Mouse (Mus musculus) heart, embryonic 15.5 days (tissue): ENCODE data around the gene Ppp1r15a. TPM values are rescaled to one million over a fixed set of nuclear protein-coding genes. Genes with fewer than 3 reads are reported as not detected.
A peak's percentile ranks its signal among the peaks of the same experiment; 100 is the strongest.

Source experiments
- ATAC-seq: fragments of 200-750 bp; cut with Nextera tagmentation; replicated peaks from 2 replicates; pipeline ENCODE4 v1.8.0; 2017; ENCODE audit warnings: low read depth, moderate TSS enrichment; ENCODE audit not compliant: insufficient number of reproducible peaks, insufficient read depth, low FRiP score
- H3K27ac ChIP-seq: fragments of 300-500 bp; sonication (generic); 2 replicates; pipeline ENCODE4 v1.5.1; 2015; ENCODE audit warnings: mild to moderate bottlenecking, inconsistent platforms
- H3K27me3 ChIP-seq: fragments of 300-500 bp; sonication (generic); 2 replicates; pipeline ENCODE4 v1.6.1; 2015; ENCODE audit warnings: inconsistent platforms
- H3K36me3 ChIP-seq: fragments of 300-500 bp; sonication (generic); 2 replicates; pipeline ENCODE4 v1.6.1; 2015; ENCODE audit warnings: mild to moderate bottlenecking, inconsistent platforms
- H3K4me1 ChIP-seq: fragments of 300-500 bp; sonication (generic); replicated peaks from 2 replicates; pipeline ENCODE4 v1.6.1; 2015; ENCODE audit warnings: inconsistent platforms
- H3K4me2 ChIP-seq: fragments of 300-500 bp; sonication (generic); 2 replicates; pipeline ENCODE4 v1.6.1; 2015; ENCODE audit warnings: inconsistent platforms, mild to moderate bottlenecking, moderate library complexity
- H3K4me3 ChIP-seq: fragments of 300-500 bp; sonication (generic); 2 replicates; pipeline ENCODE4 v1.5.1; 2015; ENCODE audit warnings: mild to moderate bottlenecking, inconsistent platforms
- H3K9ac ChIP-seq: fragments of 300-500 bp; sonication (generic); 2 replicates; pipeline ENCODE4 v1.6.1; 2015; ENCODE audit warnings: mild to moderate bottlenecking, inconsistent platforms
- H3K9me3 ChIP-seq: fragments of 300-500 bp; sonication (generic); replicated peaks from 2 replicates; pipeline ENCODE4 v1.6.1; 2016; ENCODE audit warnings: inconsistent platforms
- WGBS: fragments of 180-500 bp; shearing (Covaris S2); methylation state at CpG from one replicate; pipeline ENCODE4 v1.1.7; 2015; ENCODE audit warnings: mixed read lengths; 5-methylcytosine and 5-hydroxymethylcytosine counted together
- polyA plus RNA-seq: library from polyadenylated mRNA; unstranded; fragments of >200 nt; fragmentation: Nextera tagmentation; extraction: Ambion mirVana; gene quantifications from 2 replicates; pipeline ENCODE4 v1.2.1, GENCODE M21; 2015

Gene Ppp1r15a
- 25.3 and 37.6 TPM in 2 replicates for polyA plus RNA-seq

- WGBS: under 1% methylated on average over 54 of the region's 54 CpGs
- Histone ChIP-seq H3K9ac (peak within 1 kb of the TSS; percentile 91), H3K36me3 (peaks cover 17% of the 10 kb centered on the region), H3K4me1 (peaks cover 50% of the 10 kb centered on the region), H3K4me2 (peak within 1 kb of the TSS; percentile 84), H3K9me3 (no peaks in the 10 kb centered on the region), H3K4me3 (peak within 1 kb of the TSS; percentile 95), H3K27ac (peak within 1 kb of the TSS; percentile 98), H3K27me3 (no peaks in the 10 kb centered on the region)
- peak; percentile 86 for ATAC-seq
These were observed at the start of gene Ppp1r15a, which contains the start of gene Plekha4 for GRCm38 (mm10) chr7:45525809-45526473. Ppp1r15a (minus strand) TSS chr7:45526268. Plekha4 (plus strand) TSS chr7:45526330.

- H3K27me3 ChIP-seq: no peaks in the 10 kb centered on the region
- WGBS: 70% methylated on average over 15 of the region's 15 CpGs
- no peak overlapping the region for H3K27ac ChIP-seq
- H3K4me2 ChIP-seq: no peak overlapping the region
- peaks cover 24% of the 10 kb centered on the region for H3K4me1 ChIP-seq
- no peaks in the 10 kb centered on the region for H3K9me3 ChIP-seq
- H3K9ac ChIP-seq: no peak overlapping the region
- ATAC-seq: no peak
- no peak overlapping the region for H3K4me3 ChIP-seq
- H3K36me3 ChIP-seq: peaks cover 33% of the 10 kb centered on the region; the same call in 1 of the 2 replicates
These were observed 48.7 kb upstream of the Ppp1r15a start for GRCm38 (mm10) chr7:45574472-45575379.

DNA sequence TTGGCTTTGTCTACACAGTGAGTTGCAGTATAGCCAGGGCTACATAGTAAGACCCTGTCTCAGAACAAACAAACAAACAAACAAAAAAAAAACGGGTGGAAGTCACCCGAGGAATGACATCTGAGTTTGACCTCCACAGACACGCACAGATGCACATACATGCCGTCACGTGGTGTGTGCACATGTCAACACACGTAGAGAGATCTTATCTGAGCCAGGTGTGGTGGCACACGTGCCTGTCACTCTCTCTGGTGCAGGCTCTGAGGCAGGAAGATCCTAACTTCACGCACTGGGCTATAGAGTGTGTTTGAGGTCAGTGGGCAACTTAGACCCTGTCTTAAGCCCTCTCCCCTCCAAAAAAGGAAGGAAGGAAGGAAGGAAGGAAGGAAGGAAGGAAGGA is 47.9 kb upstream of the Ppp1r15a start:
- ATAC-seq: no peak
- H3K9me3 ChIP-seq: no peaks in the 10 kb centered on the region
- H3K4me1 ChIP-seq: peaks cover 25% of the 10 kb centered on the region
- no peak overlapping the region for H3K9ac ChIP-seq
- WGBS: 73% methylated on average over 8 of the region's 8 CpGs
- peaks cover 31% of the 10 kb centered on the region; the same call in 1 of the 2 replicates for H3K36me3 ChIP-seq
- H3K27me3 ChIP-seq: no peaks in the 10 kb centered on the region
- H3K4me3 ChIP-seq: no peak overlapping the region
- no peak overlapping the region for H3K27ac ChIP-seq
- H3K4me2 ChIP-seq: no peak overlapping the region

- peaks cover 38% of the 10 kb centered on the region for H3K4me1 ChIP-seq
- H3K4me3 ChIP-seq: no peak overlapping the region
- no peak overlapping the region for H3K4me2 ChIP-seq
- H3K9ac ChIP-seq: no peak overlapping the region
- no peaks in the 10 kb centered on the region for H3K27me3 ChIP-seq
- H3K9me3 ChIP-seq: no peaks in the 10 kb centered on the region
- ATAC-seq: no peak
- 67% methylated on average over 1 of the region's 1 CpGs for WGBS
- peaks cover 13% of the 10 kb centered on the region; the same call in 1 of the 2 replicates for H3K36me3 ChIP-seq
- no peak overlapping the region for H3K27ac ChIP-seq
These were observed 45.9 kb upstream of the Ppp1r15a start for GRCm38 (mm10) chr7:45571966-45572365.

DNA sequence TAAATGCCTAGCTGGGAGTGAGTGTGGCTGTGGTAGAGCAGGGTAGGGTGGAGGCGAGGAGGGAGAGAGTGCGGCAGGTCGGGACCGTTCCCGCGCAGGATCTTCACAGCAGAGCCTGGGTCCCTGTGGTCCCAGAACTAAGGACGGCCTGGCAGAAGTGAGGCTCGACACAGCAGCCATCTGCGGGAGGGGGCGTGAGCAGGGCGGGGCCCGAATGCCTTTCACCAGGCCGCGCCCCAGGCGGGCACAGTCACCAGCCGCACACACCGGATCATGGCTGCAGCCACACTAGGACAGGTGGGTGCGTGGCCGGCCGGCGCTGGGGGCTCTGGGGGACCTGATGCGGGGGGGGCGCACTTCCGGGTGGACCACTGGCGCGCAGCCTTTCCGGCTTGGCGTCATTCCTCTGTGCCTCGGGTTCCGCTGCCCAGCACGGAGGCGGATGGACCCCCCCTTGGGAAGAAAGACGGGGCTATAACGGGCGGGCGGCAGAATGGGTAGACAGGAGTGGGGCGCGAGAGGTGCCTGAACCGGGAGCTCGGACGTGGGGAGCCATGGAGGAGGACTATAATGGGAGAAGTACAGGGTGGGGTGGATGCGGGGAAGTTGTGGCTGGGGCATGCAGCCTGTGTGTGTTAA is 44.2 kb upstream of the Ppp1r15a start, which contains the start of gene Bcat2:
Gene Bcat2, plus strand, starts transcription at position 51 of the 639 bp plus-strand sequence.
- 1% methylated on average over 41 of the region's 42 CpGs for WGBS
- Histone ChIP-seq H3K36me3 (no peaks in the 10 kb centered on the region), H3K4me1 (peaks cover 38% of the 10 kb centered on the region), H3K27ac (peak within 1 kb of the TSS; percentile 89), H3K4me3 (peak within 1 kb of the TSS; percentile 65), H3K9ac (peak within 1 kb of the TSS; percentile 80), H3K4me2 (peak within 1 kb of the TSS; percentile 73), H3K27me3 (no peaks in the 10 kb centered on the region), H3K9me3 (no peaks in the 10 kb centered on the region)
- peak; percentile 64 for ATAC-seq

- Histone ChIP-seq H3K4me3 (peak overlapping the region; percentile 52), H3K4me1 (peaks cover 30% of the 10 kb centered on the region), H3K27me3 (no peaks in the 10 kb centered on the region), H3K4me2 (peak overlapping the region; percentile 75), H3K9me3 (no peaks in the 10 kb centered on the region), H3K27ac (peak overlapping the region; percentile 88), H3K36me3 (no peaks in the 10 kb centered on the region), H3K9ac (no peak overlapping the region; the same call in 1 of the 2 replicates)
- no peak for ATAC-seq
- 72% methylated on average over 10 of the region's 10 CpGs for WGBS
These were observed 42.8 kb upstream of the Ppp1r15a start for GRCm38 (mm10) chr7:45568601-45569473.

- WGBS: under 1% methylated on average over 24 of the region's 24 CpGs
- peak overlapping the region; percentile 75 for H3K4me2 ChIP-seq
- peaks cover 30% of the 10 kb centered on the region for H3K4me1 ChIP-seq
- H3K4me3 ChIP-seq: peak overlapping the region; percentile 52
- ATAC-seq: peak; percentile 95
- no peaks in the 10 kb centered on the region for H3K36me3 ChIP-seq
- H3K27ac ChIP-seq: peak overlapping the region; percentile 88
- peak overlapping the region; percentile 51 for H3K9ac ChIP-seq
- H3K9me3 ChIP-seq: no peaks in the 10 kb centered on the region
- H3K27me3 ChIP-seq: no peaks in the 10 kb centered on the region
These were observed 41.9 kb upstream of the Ppp1r15a start for GRCm38 (mm10) chr7:45567780-45568516.

DNA sequence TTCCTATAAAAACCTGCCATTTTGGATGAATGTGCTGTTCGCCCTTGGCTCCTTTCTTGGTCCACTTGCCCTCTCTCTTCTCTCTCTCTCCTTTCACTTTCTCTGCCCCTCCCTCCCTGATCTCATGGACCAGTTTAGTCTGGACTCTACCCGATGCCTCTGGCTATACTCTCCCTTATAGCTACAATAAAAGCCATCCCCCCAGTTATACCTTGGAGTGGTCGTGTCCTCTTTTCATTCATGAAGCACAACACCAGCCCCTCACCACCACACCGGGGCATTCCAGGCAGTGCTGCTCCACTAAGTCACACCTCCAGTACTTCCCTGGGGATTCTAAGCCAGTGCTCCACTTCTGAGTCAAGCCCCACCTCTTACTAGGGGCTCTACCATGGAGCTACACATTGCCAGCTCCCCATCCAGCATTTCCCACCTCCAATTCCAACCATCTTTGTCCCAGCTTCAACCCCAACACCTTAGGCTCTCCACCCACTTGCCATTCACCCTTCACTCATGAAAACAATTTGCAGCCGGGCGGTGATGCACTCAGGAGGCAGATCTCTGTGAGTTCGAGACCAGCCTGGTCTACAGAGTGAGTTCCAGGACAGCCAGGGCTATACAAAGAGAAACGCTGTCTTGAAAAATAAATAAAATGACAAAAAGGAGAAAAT is 41.2 kb upstream of the Ppp1r15a start:
- Histone ChIP-seq H3K4me3 (0 out of 2 replicates have a peak overlapping the region, but pooled peaks have one; percentile 52), H3K27ac (peak overlapping the region; percentile 88), H3K36me3 (no peaks in the 10 kb centered on the region), H3K27me3 (no peaks in the 10 kb centered on the region), H3K9me3 (no peaks in the 10 kb centered on the region), H3K9ac (peak overlapping the region; percentile 51; the same call in 1 of the 2 replicates), H3K4me1 (peaks cover 31% of the 10 kb centered on the region), H3K4me2 (peak overlapping the region; percentile 75)
- 65% methylated on average over 8 of the region's 8 CpGs for WGBS
- ATAC-seq: no peak

GRCm38 (mm10) chr7:45565446-45565845 is 39.4 kb upstream of the Ppp1r15a start:
- 86% methylated on average over 9 of the region's 9 CpGs for WGBS
- Histone ChIP-seq H3K36me3 (no peaks in the 10 kb centered on the region), H3K9me3 (no peaks in the 10 kb centered on the region), H3K4me1 (peaks cover 30% of the 10 kb centered on the region), H3K4me2 (no peak overlapping the region), H3K27ac (no peak overlapping the region), H3K4me3 (no peak overlapping the region), H3K9ac (no peak overlapping the region), H3K27me3 (no peaks in the 10 kb centered on the region)
- ATAC-seq: no peak
